In genomic region chr5:107062229-107062852, GRCm38 (mm10) we compare ENCODE assay signal across 24 mouse cellular contexts.
DNase-seq lines count a peak whose midpoint lies in the region; ATAC-seq lines count a peak whose summit lies in the region.
"Had no signal": no experiment of that assay in that cellular context is flagged by ENCODE, and none has a peak within 500 bp of the region (broad histone marks: within the 10 kb centered on the region; RNA-seq: fewer than 3 reads in every experiment).

No protein-coding gene starts in this region.

- H3K4me1 ChIP-seq in heart, embryonic 16.5 days (ENCODE audit: control insufficient read depth, insufficient read depth, low read length): peaks cover 23% of the 10 kb centered on the region
- H3K4me1 ChIP-seq: hindbrain, embryonic 13.5 days had no signal

- ATAC-seq in heart, embryonic 16.5 days (replicated peaks; ENCODE audit: extremely low read depth, insufficient read depth, low FRiP score): peak; percentile 91
- ATAC-seq in inflammation-experienced regulatory T-cells, adult 6 months: no peak
- ATAC-seq: CD4-positive, CD25-positive, alpha-beta regulatory T cell, adult 4 months; forebrain, embryonic 16.5 days; intestine, embryonic 16.5 days; Patski had no signal

- 0 out of 2 replicates have a peak, but pooled peaks cover 2% of the 10 kb centered on the region for H3K9me3 ChIP-seq in heart, embryonic 16.5 days (replicated peaks; ENCODE audit: control insufficient read depth, low read length)
- H3K9me3 ChIP-seq: hindbrain, embryonic 13.5 days; limb, embryonic 10.5 days; midbrain, embryonic 12.5 days had no signal

- DNase-seq in heart, adult 11 months: peak; percentile 97
- no peak for DNase-seq in heart, postnatal 36 days
- DNase-seq in heart, adult 9 months (ENCODE audit: low spot score in 2 of 2): peak; percentile 65
- DNase-seq in skeletal muscle tissue, adult 2 months (ENCODE audit: low read depth, low spot score): peak; percentile 30
- DNase-seq in left cerebral cortex, postnatal 25 days (ENCODE audit: low spot score in 2 of 2): no peak
- DNase-seq: adrenal gland, postnatal 14 days; cerebellum, adult 11 months; cerebellum, postnatal 14 days; kidney, postnatal 36 days; layer of hippocampus, adult 9-11 months; lung, adult 2 months; lung, postnatal 36 days; right cerebral cortex, postnatal 14 days; thymus, adult 2 months had no signal

- no peak overlapping the region for H3K4me2 ChIP-seq in heart, embryonic 16.5 days (ENCODE audit: low read depth, low read length)
- H3K4me2 ChIP-seq: hindbrain, embryonic 13.5 days; midbrain, embryonic 12.5 days had no signal

- H3K36me3 ChIP-seq in heart, embryonic 16.5 days (ENCODE audit: control insufficient read depth, insufficient read depth): no peaks in the 10 kb centered on the region
- H3K36me3 ChIP-seq: hindbrain, embryonic 13.5 days; limb, embryonic 10.5 days; midbrain, embryonic 12.5 days had no signal

- 34% methylated on average over 12 of the region's 12 CpGs for WGBS in heart, embryonic 16.5 days

- no peaks in the 10 kb centered on the region for H3K27me3 ChIP-seq in heart, embryonic 16.5 days (ENCODE audit: control insufficient read depth, insufficient read depth, low read length)
- H3K27me3 ChIP-seq: hindbrain, embryonic 13.5 days; midbrain, embryonic 12.5 days; Patski had no signal

- intact Hi-C loops in heart, postnatal 36 days (cut with DNase I): loop anchor here (5.0 kb wide), 2 partner anchors 60 to 65 kb away; no protein-coding TSS in a partner anchor
- intact Hi-C loops in left cerebral cortex, postnatal 25 days (cut with DNase I): no loop called here

- no peak overlapping the region for H3K4me3 ChIP-seq in heart, embryonic 16.5 days (ENCODE audit: low read length)
- H3K4me3 ChIP-seq: hindbrain, embryonic 13.5 days; left cerebral cortex, adult 2 months; limb, embryonic 10.5 days; midbrain, embryonic 12.5 days had no signal

- H3K9ac ChIP-seq in heart, embryonic 16.5 days (ENCODE audit: low read length): peak overlapping the region; percentile 19; the same call in 1 of the 2 replicates
- H3K9ac ChIP-seq: hindbrain, embryonic 13.5 days; midbrain, embryonic 12.5 days had no signal

- peak overlapping the region; percentile 89 for H3K27ac ChIP-seq in heart, embryonic 16.5 days (ENCODE audit: low read length)
- H3K27ac ChIP-seq: hindbrain, embryonic 13.5 days; left cerebral cortex, adult 2 months; limb, embryonic 10.5 days; midbrain, embryonic 12.5 days had no signal

Comparison
In these comparisons a context has a peak if more than half of its experiments do, and no peak if none do; other contexts are left out.
1. DNase-seq: peak in heart, adult 11 months (single experiment), heart, adult 9 months (2 of 2) and skeletal muscle tissue, adult 2 months (single experiment); none in heart, postnatal 36 days (0 of 2) and left cerebral cortex, postnatal 25 days (0 of 2).